Mouse (Mus musculus) induced T-regulatory cell, adult 2 months (primary cell): ENCODE measurements around the gene Eif4ebp2.

Experiments
- DNase-seq: peaks from one replicate; pipeline ENCODE4 v3.0.0-alpha.2; 2012; ENCODE audit warnings: low read depth

Gene Eif4ebp2

DNA sequence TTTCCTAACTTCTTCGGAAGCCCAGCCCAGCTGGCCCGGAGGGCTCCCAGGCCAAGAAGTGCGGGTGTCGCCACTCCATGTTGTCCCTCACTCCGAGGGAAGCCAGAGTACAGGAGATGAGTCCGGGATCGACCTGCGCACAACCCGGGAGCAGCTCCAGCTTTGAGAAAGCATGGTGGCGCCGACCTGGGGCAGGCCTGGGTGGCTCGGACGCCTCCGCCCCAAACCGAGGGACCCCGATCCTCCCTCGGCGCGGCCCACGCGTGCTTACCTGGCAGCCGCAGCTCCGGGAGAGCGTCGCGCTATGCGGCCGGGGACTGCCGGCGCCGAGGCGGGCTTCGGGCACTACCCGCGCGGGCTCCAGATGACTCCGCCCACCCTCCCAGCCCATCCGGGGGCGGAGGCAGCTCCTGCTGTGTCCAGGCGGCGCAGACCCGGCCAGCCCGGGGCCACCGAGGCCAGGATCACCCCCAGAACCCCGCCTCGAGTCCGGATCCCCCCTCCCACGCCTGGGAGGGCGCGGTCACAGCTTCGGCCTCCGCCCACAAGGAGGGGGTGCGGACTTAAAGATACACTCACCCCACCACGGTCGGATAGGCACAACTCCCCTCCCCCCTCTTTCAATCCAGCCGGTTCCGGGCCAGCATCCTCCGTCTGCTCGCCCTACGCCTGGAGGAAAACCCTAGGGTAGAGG, 69.3 kb downstream of the Eif4ebp2 start, which contains the start of gene Pald1:
Gene Pald1 (minus strand): TSS at position 510 of the 694 bp plus-strand sequence.
- peak; percentile 56 for DNase-seq

DNA sequence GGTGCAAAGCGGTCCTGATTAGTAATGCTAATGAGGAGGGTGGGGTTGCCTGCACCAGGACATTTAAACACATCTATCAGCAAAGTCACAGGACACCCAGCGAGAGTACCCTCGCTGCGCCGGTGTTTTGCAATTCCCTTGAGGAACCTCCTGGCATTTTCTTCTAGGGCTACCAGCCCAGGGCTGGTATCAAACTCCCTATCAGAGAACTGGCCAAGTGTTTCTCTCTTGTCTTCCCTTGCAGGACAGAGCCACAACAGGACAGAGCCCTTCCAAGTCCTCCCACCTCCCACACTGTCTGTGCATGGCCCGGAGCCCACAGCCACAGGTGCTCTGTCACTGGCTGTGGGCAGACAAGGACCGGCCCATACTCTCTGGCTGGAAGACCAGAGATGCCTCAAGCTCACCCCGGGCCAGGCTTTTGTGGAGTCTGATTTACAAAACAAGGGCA, 70.2 kb downstream of the Eif4ebp2 start:
- peak; percentile 14 for DNase-seq

DNA sequence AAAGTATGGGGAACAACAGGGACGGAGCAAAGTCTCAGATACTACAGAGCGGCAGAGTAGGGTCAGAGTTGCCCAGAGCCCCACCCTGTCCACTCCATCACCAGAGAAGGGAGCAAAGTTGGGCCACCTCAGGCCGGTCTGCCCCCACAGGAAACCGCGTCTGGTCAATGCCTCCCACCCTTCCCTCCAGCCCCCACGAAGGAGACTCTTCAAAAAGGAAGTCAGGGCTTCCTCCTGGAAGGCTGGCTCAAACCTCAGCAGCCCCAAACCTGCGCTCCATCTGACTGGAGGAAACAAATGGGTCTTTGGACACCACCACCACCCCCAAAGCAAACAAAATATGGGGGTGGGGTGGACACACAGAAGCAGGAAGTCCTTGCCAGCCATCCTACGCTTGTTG, 70.6 kb downstream of the Eif4ebp2 start:
- no peak for DNase-seq

DNA sequence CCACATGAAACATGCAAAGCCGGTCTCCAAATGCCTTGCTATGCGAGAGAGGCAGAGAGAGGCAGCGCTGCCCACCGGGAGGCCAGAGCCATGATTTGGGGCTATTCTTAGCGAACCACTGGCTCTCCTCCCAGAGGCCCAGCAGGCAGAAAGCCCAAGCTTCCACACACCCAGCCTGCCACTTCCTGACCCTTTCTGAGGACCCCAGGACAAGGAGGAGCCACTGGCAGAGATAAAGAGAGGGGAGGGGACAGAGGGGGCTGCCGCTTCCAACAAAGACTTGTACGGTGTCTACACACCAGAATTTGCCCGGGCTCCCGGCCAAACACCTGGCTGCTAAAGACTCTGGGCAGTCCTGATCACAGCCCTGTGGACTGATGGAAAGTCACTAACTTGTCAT, 72.3 kb downstream of the Eif4ebp2 start:
- no peak for DNase-seq

DNA sequence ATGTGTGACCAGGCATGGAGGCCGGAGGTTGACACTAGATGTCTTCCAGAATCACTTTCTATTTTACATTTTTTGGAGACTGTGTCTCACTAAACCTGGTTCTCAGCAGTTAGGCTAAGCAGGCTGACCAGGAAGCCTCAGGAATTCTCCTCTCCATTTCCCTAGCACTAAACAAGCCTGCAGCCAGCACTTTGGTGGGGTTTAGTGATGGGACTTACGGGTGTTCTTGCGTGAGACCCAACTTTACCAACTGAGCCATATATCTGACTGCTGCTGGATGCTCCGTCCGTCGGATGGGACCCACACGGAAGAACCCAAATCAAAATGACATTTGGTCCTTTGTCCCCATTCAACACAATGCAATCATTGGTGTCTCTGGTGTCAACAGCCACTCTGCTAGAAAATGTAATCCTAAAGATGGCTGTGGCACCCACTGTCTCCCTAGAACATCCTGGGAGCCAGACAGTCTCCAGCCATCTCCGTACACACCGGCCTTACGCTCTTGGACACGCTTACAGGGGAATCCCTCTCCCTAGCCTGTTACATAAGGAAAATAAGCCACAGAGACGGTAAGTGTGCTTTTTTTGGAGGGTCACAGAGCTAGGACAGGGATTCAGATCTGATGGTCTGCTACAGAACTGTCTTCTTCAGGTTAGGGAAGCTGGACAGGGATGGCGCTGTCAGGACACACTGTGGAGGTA, 73.0 kb downstream of the Eif4ebp2 start:
- no peak for DNase-seq

DNA sequence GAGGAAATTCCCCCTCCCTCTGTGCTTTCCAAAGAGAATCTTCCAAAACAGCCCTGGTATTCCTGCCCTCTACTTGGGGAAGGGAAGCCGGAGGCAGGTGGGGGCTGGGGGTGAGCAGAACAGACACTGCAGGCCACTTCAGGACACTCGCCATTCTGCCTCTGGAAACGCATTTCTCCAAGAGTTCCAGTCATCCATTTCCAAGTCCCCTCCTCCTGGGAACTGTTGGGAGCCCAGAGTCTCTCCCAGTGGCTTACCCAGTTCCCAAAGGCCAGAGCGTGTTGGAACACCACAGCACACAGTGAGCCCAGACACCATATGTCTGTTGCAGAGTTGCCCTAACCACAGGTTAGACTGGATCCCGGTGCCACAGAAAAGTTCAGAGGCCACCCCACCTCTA, 73.8 kb downstream of the Eif4ebp2 start:
- no peak for DNase-seq
